Mouse (Mus musculus): Measurements from ENCODE around the gene 3110082I17Rik. TPM values are rescaled to one million over a fixed set of nuclear protein-coding genes. Genes with fewer than 3 reads are reported as not detected.
A peak's percentile ranks its signal among the peaks of the same experiment; 100 is the strongest.

The 3110082I17Rik gene
- total RNA-seq, 2 experiments from 2014 or later = 10.8 to 15.8 TPM

- ATAC-seq (ENCODE audit: poor library complexity, severe bottlenecking) = peak; percentile 37
Measured at GRCm38 (mm10) chr5:139381586-139382513, 78.5 kb downstream of the 3110082I17Rik start.

- ATAC-seq (ENCODE audit: poor library complexity, severe bottlenecking) = peak; percentile 72
Measured at GRCm38 (mm10) chr5:139380385-139381248, 79.7 kb downstream of the 3110082I17Rik start.

GRCm38 (mm10) chr5:139379771-139380384 lies 80.4 kb downstream of the 3110082I17Rik start:
- ATAC-seq (ENCODE audit: poor library complexity, severe bottlenecking) = peak; percentile 1; the same call in 1 of the 2 replicates

DNA sequence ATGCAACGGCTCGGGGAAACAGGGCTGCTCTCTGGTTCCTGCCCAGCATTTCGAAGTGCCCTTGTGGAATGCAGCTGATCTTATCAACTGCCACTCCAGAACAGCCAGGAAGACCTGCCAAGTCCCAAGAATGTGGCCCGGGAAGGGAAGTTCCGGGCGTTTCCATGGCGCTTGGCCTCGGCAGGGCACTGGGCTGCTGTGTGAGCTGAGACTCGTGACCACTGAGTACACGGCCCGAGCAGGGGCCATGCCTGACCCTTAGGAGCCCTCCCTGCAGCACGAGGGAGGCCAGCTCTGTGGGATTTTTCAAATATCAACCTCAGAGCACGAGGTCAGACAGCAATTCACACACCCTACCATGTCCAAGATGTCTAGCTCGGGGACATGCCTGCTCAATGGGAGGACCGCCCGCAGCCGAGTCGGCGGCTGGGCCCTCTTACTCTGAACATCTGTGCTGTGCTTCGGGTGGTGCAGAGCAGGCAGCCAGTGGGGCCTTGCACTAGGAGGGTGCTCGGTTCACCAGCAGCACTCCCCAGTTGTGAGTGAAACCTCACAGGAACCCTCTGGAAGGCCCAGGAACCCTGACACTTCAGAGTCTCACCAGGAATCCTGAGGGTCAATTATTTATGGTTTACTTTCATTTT lies 81.2 kb downstream of the 3110082I17Rik start:
- ATAC-seq (ENCODE audit: poor library complexity, severe bottlenecking) = no peak

DNA sequence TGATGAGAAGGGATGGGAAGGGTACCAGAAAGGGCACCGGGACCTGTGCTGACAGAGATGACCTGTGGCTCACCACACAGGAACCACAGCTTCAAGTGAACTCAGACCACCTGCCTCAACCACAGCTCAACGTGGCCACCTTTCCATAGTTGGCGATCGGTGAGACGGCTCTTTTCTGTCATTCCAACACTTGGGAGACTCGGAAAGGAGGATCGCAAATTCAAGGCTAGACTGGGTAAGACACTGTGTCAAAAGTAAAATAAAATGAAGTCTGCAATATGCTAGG lies 82.1 kb downstream of the 3110082I17Rik start:
- ATAC-seq (ENCODE audit: poor library complexity, severe bottlenecking) = no peak

DNA sequence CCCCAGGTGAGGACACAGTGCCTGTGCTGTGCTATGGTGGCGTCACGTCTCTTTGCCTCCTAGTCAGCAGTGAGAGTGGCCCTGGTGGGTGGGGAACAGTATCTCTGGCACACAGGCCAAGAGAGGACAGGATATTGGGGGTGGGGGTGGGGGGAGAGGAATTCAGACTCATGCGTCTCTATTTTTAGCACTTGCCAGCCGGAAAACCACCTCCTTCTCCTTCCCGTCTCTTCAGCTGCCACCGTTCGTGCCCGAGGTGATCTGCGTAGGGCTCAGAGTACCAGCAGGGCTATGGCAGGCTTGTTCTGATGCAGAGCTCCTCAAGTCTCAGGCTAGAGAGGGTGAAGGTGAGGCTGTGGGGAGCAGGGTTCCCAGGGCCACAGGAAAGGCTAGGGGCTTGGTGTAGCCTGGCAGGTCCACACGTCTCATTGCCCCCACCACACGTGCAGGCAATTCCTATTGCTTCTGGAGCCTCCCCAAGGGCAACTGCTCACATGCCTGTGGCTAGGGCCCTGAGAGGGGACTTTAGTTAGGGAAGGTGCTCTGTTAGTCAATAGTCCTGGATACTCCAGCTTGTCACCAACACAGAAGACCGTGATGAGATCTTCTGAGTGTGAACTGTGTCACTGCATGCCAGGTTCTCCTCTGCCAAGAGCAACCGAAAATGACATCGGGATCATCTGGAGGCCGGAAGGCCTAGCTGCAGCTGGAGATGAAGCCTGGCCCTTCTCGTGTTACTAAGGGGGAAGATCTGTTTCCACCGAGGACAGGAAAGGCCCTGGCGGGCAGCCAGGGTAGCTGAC lies 82.7 kb downstream of the 3110082I17Rik start, which contains the start of gene Gpr146:
Gpr146 (plus strand) TSS at position 230 of the 803 bp plus-strand sequence.
- no peak for ATAC-seq (ENCODE audit: poor library complexity, severe bottlenecking)

DNA sequence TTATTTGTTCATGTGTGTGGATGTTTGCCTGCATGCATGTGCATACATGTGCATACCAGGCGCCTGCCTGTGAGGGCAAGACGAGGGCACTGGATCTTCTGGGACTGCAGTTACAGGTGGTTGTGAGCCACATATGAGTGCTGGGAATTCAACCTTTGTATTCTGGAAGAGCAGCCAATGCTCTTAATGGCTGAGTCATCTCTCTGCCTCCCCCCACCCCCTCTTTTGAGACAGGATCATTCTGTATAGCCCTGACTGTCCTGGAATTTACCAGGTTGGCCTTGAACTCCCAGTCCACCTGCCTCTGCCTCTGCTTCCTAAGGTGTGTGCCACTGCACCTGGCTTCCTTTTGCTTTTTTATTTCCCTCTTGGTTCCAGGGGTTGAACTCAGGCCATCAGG lies 85.5 kb downstream of the 3110082I17Rik start:
- ATAC-seq (ENCODE audit: poor library complexity, severe bottlenecking) = no peak

DNA sequence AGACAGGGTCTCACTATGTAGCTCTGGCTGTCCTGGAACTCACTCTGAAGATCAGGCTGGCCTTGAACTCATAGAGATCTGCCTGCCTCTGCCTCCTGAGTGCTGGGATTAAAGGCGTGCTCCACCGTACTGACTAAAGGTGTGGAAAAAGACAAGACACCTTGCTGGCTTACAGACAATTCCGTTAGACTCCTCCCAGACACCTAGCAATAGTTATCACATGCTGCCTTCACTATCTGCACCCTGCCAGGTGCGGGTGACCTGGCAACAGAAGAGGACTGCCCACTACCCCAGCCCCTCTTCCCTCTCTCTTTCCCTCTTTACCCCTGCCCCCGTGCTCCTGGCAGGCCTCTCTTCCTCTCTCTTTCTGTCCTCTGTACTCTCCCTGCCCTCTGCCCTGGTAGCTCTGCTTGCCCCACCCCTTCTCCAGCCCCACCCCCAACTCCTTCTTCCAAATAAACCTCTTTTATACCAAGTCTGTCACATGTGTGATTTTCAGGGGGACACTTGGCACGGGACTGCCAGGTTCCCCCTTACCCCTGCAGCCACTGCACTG lies 86.4 kb downstream of the 3110082I17Rik start:
- ATAC-seq (ENCODE audit: poor library complexity, severe bottlenecking) = no peak

DNA sequence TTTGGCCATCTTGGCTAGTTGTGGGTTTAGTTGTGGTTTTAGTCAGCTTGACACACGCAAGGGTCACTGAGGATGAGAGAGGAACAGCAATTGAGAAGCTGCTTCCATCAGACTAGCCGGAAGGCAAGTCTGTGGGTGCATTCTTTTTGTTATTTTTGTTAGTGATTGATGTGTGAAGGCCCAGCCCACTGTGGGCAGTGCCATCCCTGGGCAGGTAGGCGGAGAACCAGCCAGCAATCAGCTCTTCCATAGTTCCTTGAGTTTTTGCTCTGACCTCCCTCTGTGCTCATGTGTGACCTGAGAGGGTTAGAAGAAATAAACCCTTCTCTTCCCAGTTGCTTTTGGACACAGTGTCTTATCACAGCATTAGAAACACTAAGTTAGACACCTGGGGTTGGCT lies 87.2 kb downstream of the 3110082I17Rik start:
- ATAC-seq (ENCODE audit: poor library complexity, severe bottlenecking) = peak; percentile 22

- ATAC-seq (ENCODE audit: poor library complexity, severe bottlenecking) = peak; percentile 92
Measured at GRCm38 (mm10) chr5:139371631-139372401, 88.5 kb downstream of the 3110082I17Rik start.

- ATAC-seq (ENCODE audit: poor library complexity, severe bottlenecking) = no peak
Measured at GRCm38 (mm10) chr5:139371118-139371517, 89.2 kb downstream of the 3110082I17Rik start.

DNA sequence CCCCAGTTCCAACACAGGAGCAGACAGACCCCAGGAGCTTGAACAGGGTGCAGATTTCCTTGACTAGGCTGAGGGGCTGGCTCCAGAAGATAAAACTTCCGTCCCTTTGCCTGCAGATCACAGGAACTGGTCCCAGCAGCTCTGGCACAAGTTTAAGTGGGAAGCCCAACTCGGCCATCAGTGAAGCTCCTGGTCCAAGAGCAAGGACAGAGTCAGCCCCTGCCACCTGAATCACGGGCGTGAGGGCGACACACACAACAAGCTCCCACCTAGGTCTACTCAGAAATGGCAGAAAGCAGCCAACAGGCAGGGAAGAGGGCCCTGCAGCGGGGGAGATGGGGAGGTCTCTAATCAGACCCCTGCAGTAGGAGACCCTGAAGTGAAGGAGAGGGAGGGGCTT lies 90.0 kb downstream of the 3110082I17Rik start:
- ATAC-seq (ENCODE audit: poor library complexity, severe bottlenecking) = no peak

DNA sequence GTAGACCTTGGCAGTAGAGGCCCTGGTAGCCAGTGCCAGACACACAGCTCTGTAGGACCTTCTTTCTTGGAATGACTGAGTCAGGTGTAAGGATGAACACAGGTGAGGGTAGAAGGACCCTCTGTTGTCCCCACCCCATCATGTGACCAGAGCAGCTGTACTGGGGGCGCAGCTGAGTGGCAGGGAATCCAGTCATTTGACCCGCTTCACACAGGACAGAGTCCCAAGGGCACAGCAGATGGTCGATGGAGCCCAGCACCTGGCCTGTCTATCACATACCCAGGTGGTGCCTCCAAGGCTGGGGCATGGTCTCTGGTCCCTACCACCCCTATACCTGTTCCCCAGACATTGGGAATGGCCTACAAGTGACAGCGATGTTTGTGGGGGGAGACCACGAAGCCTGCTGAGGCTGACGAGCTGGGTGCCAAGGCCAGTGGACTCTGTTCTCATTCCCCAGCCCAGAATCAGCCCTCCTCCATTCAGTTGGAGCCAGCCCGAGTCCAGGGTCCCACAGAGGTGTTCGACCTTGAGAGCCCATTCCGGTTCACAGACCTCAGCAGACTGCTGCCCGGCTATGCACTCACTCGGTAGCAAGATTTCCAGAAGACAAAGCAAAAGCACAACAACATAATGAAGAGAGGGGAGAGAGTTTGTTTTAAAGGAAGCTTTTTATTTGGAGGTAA lies 91.5 kb downstream of the 3110082I17Rik start:
- ATAC-seq (ENCODE audit: poor library complexity, severe bottlenecking) = no peak

- ATAC-seq (ENCODE audit: poor library complexity, severe bottlenecking) = no peak
Measured at GRCm38 (mm10) chr5:139367884-139368458, 92.4 kb downstream of the 3110082I17Rik start.

- ATAC-seq (ENCODE audit: poor library complexity, severe bottlenecking) = no peak
Measured at GRCm38 (mm10) chr5:139366484-139366883, 93.8 kb downstream of the 3110082I17Rik start.

GRCm38 (mm10) chr5:139365827-139366226 lies 94.5 kb downstream of the 3110082I17Rik start:
- ATAC-seq (ENCODE audit: poor library complexity, severe bottlenecking) = peak; percentile 73

DNA sequence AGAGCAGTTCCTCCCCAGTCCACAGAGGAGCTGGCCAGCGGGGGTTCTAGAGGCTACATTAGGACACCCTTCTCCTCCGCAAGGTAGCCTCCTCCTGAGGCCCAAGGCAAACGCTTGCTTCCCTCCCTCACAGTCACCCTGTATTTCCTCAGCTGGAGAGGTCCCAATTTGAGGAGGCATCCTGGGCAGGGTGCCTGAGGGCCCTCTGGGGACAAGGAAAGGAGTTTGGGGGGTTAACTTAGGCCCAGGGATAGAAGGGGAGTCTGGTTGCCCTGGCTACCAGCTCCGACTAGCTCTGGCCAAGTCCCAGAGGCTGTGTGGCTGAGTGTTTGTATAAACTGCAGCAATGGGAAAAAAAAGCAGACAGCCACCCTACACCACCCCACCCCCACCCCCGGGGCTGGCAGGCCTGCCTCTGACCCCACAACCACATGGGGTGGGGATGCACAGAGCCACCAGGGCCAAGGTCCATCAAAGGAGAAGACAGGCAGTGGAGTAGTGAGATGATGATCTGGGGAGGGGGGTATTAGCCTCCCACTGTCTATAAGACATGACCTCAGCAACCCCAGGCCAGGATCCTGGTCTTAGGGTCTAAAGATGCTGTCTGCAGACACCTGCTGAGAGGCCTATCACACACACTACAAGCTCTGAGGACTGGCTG lies 95.3 kb downstream of the 3110082I17Rik start:
- ATAC-seq (ENCODE audit: poor library complexity, severe bottlenecking) = no peak
